Mouse (Mus musculus) CH12.LX (cell line): ENCODE results near the gene Spg20. TPM values are rescaled to one million over a fixed set of nuclear protein-coding genes. Genes with fewer than 3 reads are reported as not detected.

Experiments
- DNase-seq: peaks from one replicate; pipeline ENCODE4 v3.0.0-alpha.2; 2013; ENCODE audit errors: extremely low read depth
- H3K27ac ChIP-seq: 2 replicates; pipeline ENCODE4 v1.5.1; 2012; ENCODE audit warnings: low read depth, mild to moderate bottlenecking, control low read depth, moderate library complexity; ENCODE audit not compliant: insufficient read depth
- H3K27me3 ChIP-seq: replicated peaks from 2 replicates; pipeline ENCODE3; 2012; ENCODE audit warnings: inconsistent platforms
- H3K36me3 ChIP-seq, 2 experiments: replicated peaks in 1 of 2; 2 replicates each; pipeline versions ENCODE3 to v1.6.1; 2012; ENCODE audit warnings: inconsistent platforms in 1 of 2, low read length in 1 of 2, mild to moderate bottlenecking in 1 of 2, mixed read lengths in 1 of 2, moderate library complexity in 1 of 2; ENCODE audit not compliant: control insufficient read depth in 1 of 2, insufficient read depth in 1 of 2
- H3K4me1 ChIP-seq, 2 experiments: 2 replicates each; pipeline ENCODE4 v1.6.1; 2012; ENCODE audit warnings: inconsistent platforms in 1 of 2, moderate library complexity in 1 of 2; ENCODE audit not compliant: insufficient read depth in 2 of 2, control insufficient read depth in 1 of 2
- H3K4me2 ChIP-seq: 2 replicates; pipeline ENCODE4 v1.6.1; 2012; ENCODE audit warnings: low read depth, mild to moderate bottlenecking, control low read depth; ENCODE audit not compliant: poor library complexity, insufficient read depth, severe bottlenecking
- H3K4me3 ChIP-seq, 3 experiments: fragments of 150-350 bp in 1 of 3; sonication (generic) in 1 of 3; replicated peaks in 1 of 3; 2 replicates each; pipeline versions ENCODE3 to v1.5.1; 2011 to 2012; ENCODE audit warnings: low read depth in 2 of 3, low read length in 2 of 3, mild to moderate bottlenecking in 2 of 3, moderate library complexity in 2 of 3, control low read depth in 1 of 3, improper control_type of control experiment in 1 of 3, inconsistent platforms in 1 of 3, mixed read lengths in 1 of 3; ENCODE audit not compliant: poor library complexity in 1 of 3
- H3K79me2 ChIP-seq: replicated peaks from 2 replicates; pipeline ENCODE4 v1.6.1; 2012; ENCODE audit warnings: mild to moderate bottlenecking, moderate library complexity; ENCODE audit not compliant: control insufficient read depth, poor library complexity, insufficient read depth, severe bottlenecking; ENCODE audit errors: extremely low read depth
- H3K9ac ChIP-seq: 2 replicates; pipeline ENCODE4 v1.6.1; 2012; ENCODE audit warnings: low read depth, mild to moderate bottlenecking, control low read depth, moderate library complexity; ENCODE audit not compliant: insufficient read depth
- H3K9me3 ChIP-seq: replicated peaks from 2 replicates; pipeline ENCODE3; 2012; ENCODE audit warnings: low read length, inconsistent platforms, mixed read lengths
- CHD1 ChIP-seq: IDR thresholded peaks from 2 replicates; pipeline ENCODE4 v1.6.1; 2012; ENCODE audit warnings: low read depth, low read length, improper control_type of control experiment, inconsistent platforms
- CHD2 ChIP-seq: IDR thresholded peaks from 2 replicates; pipeline ENCODE4 v1.6.1; 2011; ENCODE audit warnings: low read length, improper control_type of control experiment
- CTCF ChIP-seq, 2 experiments: IDR thresholded peaks in 1 of 2; conservative IDR thresholded peaks in 1 of 2; 2 replicates each; pipeline ENCODE4 v1.5.1; 2011 to 2012; ENCODE audit warnings: low read depth in 2 of 2, low read length in 2 of 2, improper control_type of control experiment in 1 of 2, inconsistent platforms in 1 of 2, mild to moderate bottlenecking in 1 of 2, moderate library complexity in 1 of 2
- ETS1 ChIP-seq: conservative IDR thresholded peaks from 2 replicates; pipeline ENCODE4 v1.6.1; 2012; ENCODE audit warnings: low read depth, mild to moderate bottlenecking, inconsistent platforms, low read length, improper control_type of control experiment, moderate library complexity
- HCFC1 ChIP-seq: IDR thresholded peaks from 2 replicates; pipeline ENCODE4 v1.6.1; 2012; ENCODE audit warnings: low read depth, mild to moderate bottlenecking, inconsistent platforms, low read length, improper control_type of control experiment
- JUN ChIP-seq: IDR thresholded peaks from 2 replicates; pipeline ENCODE4 v1.6.1; 2011; ENCODE audit warnings: low read depth, mild to moderate bottlenecking, low read length, improper control_type of control experiment, moderate library complexity; ENCODE audit not compliant: insufficient read depth
- KAT2A ChIP-seq: IDR thresholded peaks from 2 replicates; pipeline ENCODE4 v1.6.1; 2012; ENCODE audit warnings: low read length, improper control_type of control experiment, inconsistent platforms; ENCODE audit not compliant: insufficient replicate concordance
- MAFK ChIP-seq: IDR thresholded peaks from 2 replicates; pipeline ENCODE4 v1.6.1; 2011; ENCODE audit warnings: low read length, improper control_type of control experiment; ENCODE audit not compliant: insufficient replicate concordance
- MAX ChIP-seq: IDR thresholded peaks from 2 replicates; pipeline ENCODE4 v1.6.1; 2011; ENCODE audit warnings: low read length, improper control_type of control experiment
- MAZ ChIP-seq: IDR thresholded peaks from 2 replicates; pipeline ENCODE4 v1.6.1; 2012; ENCODE audit warnings: low read depth, mild to moderate bottlenecking, inconsistent platforms, low read length, improper control_type of control experiment, moderate library complexity
- MEF2A ChIP-seq: IDR thresholded peaks from 2 replicates; pipeline ENCODE4 v1.6.1; 2014; ENCODE audit warnings: low read depth, mild to moderate bottlenecking, inconsistent platforms, low read length, improper control_type of control experiment, borderline replicate concordance
- MXI1 ChIP-seq: IDR thresholded peaks from 2 replicates; pipeline ENCODE4 v1.6.1; 2011; ENCODE audit warnings: mild to moderate bottlenecking, low read depth, low read length, improper control_type of control experiment
- NELFE ChIP-seq: IDR thresholded peaks from 2 replicates; pipeline ENCODE4 v1.6.1; 2011; ENCODE audit warnings: low read depth, low read length, improper control_type of control experiment
- NRF1 ChIP-seq: IDR thresholded peaks from 2 replicates; pipeline ENCODE4 v1.6.1; 2014; ENCODE audit warnings: low read depth, mild to moderate bottlenecking, inconsistent platforms, low read length, improper control_type of control experiment, moderate library complexity
- POLR2A ChIP-seq: IDR thresholded peaks from 2 replicates; pipeline ENCODE4 v1.6.1; 2011; ENCODE audit warnings: low read depth, mild to moderate bottlenecking, improper control_type of control experiment, low read length
- POLR2AphosphoS2 ChIP-seq: IDR thresholded peaks from 2 replicates; pipeline ENCODE4 v1.6.1; 2011; ENCODE audit warnings: low read depth, low read length, improper control_type of control experiment
- RAD21 ChIP-seq: IDR thresholded peaks from 2 replicates; pipeline ENCODE4 v1.6.1; 2011; ENCODE audit warnings: low read depth, mild to moderate bottlenecking, low read length, improper control_type of control experiment, moderate library complexity
- SMC3 ChIP-seq: IDR thresholded peaks from 2 replicates; pipeline ENCODE4 v1.6.1; 2011; ENCODE audit warnings: low read depth, low read length, improper control_type of control experiment
- TCF12 ChIP-seq: IDR thresholded peaks from 2 replicates; pipeline ENCODE4 v1.6.1; 2014; ENCODE audit warnings: low read depth, mild to moderate bottlenecking, inconsistent platforms, low read length, improper control_type of control experiment
- UBTF ChIP-seq: IDR thresholded peaks from 2 replicates; pipeline ENCODE4 v1.6.1; 2012; ENCODE audit warnings: low read depth, mild to moderate bottlenecking, inconsistent platforms, low read length, improper control_type of control experiment, moderate library complexity
- ZC3H11A ChIP-seq: IDR thresholded peaks from 2 replicates; pipeline ENCODE4 v1.6.1; 2012; ENCODE audit warnings: low read depth, mild to moderate bottlenecking, inconsistent platforms, low read length, improper control_type of control experiment
- ZKSCAN1 ChIP-seq: IDR thresholded peaks from 2 replicates; pipeline ENCODE4 v1.6.1; 2012; ENCODE audit warnings: low read depth, inconsistent platforms, low read length, improper control_type of control experiment, borderline replicate concordance
- dilution Hi-C: fragments of 300-500 bp; cut with MboI; formaldehyde crosslinking; loops from 2 replicates; pipeline ENCODE4 v1.14.3; 2020; ENCODE audit warnings: low sequenced_read_pairs; ENCODE audit not compliant: extremely low pct_unique_long_range_greater_than_20kb, extremely low pct_ligation_motif_present
- in situ Hi-C: fragments of 300-500 bp; cut with MboI; formaldehyde crosslinking; loops from 3 replicates; pipeline ENCODE4 v1.14.3; 2019; ENCODE audit warnings: low sequenced_read_pairs, low pct_ligation_motif_present, low pct_unique_long_range_greater_than_20kb, mixed read lengths
- polyA plus RNA-seq: library from polyadenylated mRNA; unstranded; fragments of >175 nt; gene quantifications from 2 replicates; pipeline ENCODE4 v1.2.1, GENCODE M21; 2012; ENCODE audit warnings: low read depth; ENCODE audit not compliant: insufficient read length
- total RNA-seq, 2 experiments: library from RNA; depleted of rRNA; stranded (reverse); fragments of 300-350 nt in 1 of 2; fragments of >200 nt in 1 of 2; gene quantifications; 2 replicates each; pipeline ENCODE4 v1.2.3; 2012 to 2014

Spg20 gene
- total RNA-seq (2012; rRNA removed) (31.5 and 34.5 TPM in 2 replicates), total RNA-seq (2014; rRNA removed) (37.6 and 38.2 TPM in 2 replicates), polyA plus RNA-seq (43.0 and 51.3 TPM in 2 replicates)

DNA sequence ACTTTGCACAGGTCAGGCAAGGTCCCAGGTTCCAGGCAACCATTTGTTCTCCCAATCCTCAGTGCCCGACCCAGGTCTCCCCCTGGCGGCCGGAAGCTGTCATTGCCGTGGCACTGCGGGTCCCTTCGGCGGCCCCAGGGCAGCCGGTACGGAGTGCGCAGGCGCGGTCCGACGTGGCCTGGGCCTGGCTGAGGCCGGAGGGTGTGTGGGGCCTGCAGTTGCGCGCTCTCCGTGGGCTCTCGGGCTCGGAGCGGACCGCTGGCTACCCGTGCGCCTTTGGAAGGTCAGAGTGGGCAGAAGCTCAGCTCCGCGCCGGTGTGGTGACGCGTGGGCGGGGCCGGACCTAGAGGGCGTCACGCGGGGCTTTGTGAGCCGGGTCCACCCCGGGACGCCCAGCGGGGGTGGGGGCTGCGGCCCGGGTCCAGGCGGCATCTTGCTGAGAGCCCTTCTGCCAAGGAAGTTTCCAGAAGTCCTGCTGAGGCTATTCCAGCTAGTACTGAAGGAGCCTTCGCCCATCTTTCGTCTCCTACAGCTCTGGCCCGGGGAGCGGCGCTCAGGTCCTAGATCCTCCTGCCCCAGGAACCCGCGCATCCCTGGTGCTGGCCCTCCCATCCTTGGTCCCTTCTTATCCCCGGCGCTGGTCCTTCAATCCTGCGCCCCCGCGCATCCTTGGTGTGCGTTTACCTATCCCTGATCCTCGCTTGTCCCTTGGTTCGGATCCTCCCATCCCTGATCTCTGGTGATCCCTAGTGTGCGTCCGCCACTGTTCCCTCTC is at the start of gene Spg20:
TSS of gene Spg20 (plus strand) at position 174 of the 775 bp plus-strand sequence.
- Histone ChIP-seq H3K9me3 (no peaks in the 10 kb centered on the region), H3K4me2 (peak within 1 kb of the TSS; percentile 90), H3K4me3 (peak within 1 kb of the TSS; percentile 78 to 89 (median 86)), H3K27ac (peak within 1 kb of the TSS; percentile 43), H3K9ac (peak within 1 kb of the TSS; percentile 93), H3K27me3 (no peaks in the 10 kb centered on the region), H3K79me2 (peaks cover 44% of the 10 kb centered on the region), H3K36me3 (peaks cover 3 to 16% of the 10 kb centered on the region in 2 experiments), H3K4me1 (peaks cover 7 to 21% of the 10 kb centered on the region in 2 experiments)
- dilution Hi-C loops, result no loop called here
- in situ Hi-C loops, result no loop called here
- DNase-seq, result peak; percentile 86
- TF ChIP-seq MAX, result no peak
- peak; percentile 57; the same call in 1 of the 2 replicates for TF ChIP-seq UBTF
- peak; percentile 86 for TF ChIP-seq NRF1
- 0 out of 2 replicates have a peak, but pooled peaks have one; percentile 11 for TF ChIP-seq TCF12
- peak; percentile 91 for TF ChIP-seq NELFE
- no peak for TF ChIP-seq MXI1
- no peak for TF ChIP-seq MAFK
- no peak for TF ChIP-seq POLR2AphosphoS2
- TF ChIP-seq POLR2A, result peak; percentile 90
- TF ChIP-seq RAD21, result peak; percentile 36
- TF ChIP-seq SMC3, result peak; percentile 38; the same call in 1 of the 2 replicates
- TF ChIP-seq CTCF (conservative IDR thresholded peaks at IDR 0.05 in 1 of 2, IDR thresholded peaks at IDR 0.05 in 1 of 2; ENCODE audit: low read depth in 2 of 2, low read length in 2 of 2), result peak in 1 of 2 experiments; percentile 85; a peak in 2 of 4 replicates

DNA sequence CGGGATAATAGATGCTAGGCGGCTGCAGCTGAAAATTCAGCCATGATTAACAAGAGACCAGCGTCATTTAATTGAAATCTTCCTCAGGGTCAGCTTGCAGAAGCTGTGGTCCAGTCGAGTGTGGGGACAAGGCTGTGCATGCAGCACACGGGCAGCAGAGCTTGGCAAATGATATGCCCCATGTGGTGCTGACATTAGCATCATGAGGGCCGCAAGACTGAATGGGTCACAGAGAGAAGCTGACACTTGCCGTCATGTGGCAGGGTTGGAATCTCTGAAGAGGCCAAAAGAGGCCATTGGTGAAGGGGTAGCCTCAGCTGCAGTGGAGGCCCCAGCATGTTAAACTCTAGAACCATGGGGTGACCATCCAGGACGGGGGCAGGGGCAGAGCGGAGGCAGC is 49.3 kb upstream of the Spg20 start:
- H3K79me2 ChIP-seq, result no peaks in the 10 kb centered on the region
- no peak for DNase-seq
- no peak overlapping the region for H3K4me3 ChIP-seq
- H3K4me2 ChIP-seq, result no peak overlapping the region
- no peak overlapping the region for H3K27ac ChIP-seq
- H3K4me1 ChIP-seq, result no peaks in the 10 kb centered on the region
- H3K9me3 ChIP-seq, result no peaks in the 10 kb centered on the region
- no peaks in the 10 kb centered on the region for H3K36me3 ChIP-seq
- no peak overlapping the region for H3K9ac ChIP-seq
- no peaks in the 10 kb centered on the region for H3K27me3 ChIP-seq
- TF ChIP-seq NRF1, result no peak
- no peak for TF ChIP-seq RAD21
- TF ChIP-seq ZKSCAN1, result no peak
- TF ChIP-seq ZC3H11A, result no peak
- no peak for TF ChIP-seq HCFC1
- TF ChIP-seq ETS1, result no peak
- TF ChIP-seq CHD2, result no peak
- no peak for TF ChIP-seq MXI1
- TF ChIP-seq KAT2A, result no peak
- no peak for TF ChIP-seq MAZ
- TF ChIP-seq CHD1, result no peak
- TF ChIP-seq JUN, result no peak
- TF ChIP-seq MEF2A, result no peak
- TF ChIP-seq SMC3, result no peak
- no peak for TF ChIP-seq TCF12
- in situ Hi-C loops, result loop anchor here (10.0 to 25.0 kb wide), 2 partner anchors 248 to 700 kb away; partner anchors contain the start of gene Postn
- dilution Hi-C loops, result no loop called here
